Mouse (Mus musculus) liver, embryonic 15.5 days (tissue): Measurements from ENCODE around the gene Pip4k2b. TPM values are rescaled to one million over a fixed set of nuclear protein-coding genes. Genes with fewer than 3 reads are reported as not detected.
"Not testable (repeated sequence)": the region's sequence is repeated elsewhere in the genome, so short reads cannot be mapped to it uniquely, and the experiment has no call there.

Experiments
- ATAC-seq: fragments of 200-750 bp; cut with Nextera tagmentation; 2 replicates; pipeline ENCODE4 v1.8.0; 2017; ENCODE audit warnings: moderate number of reproducible peaks, mild to moderate bottlenecking, moderate library complexity; ENCODE audit not compliant: insufficient read depth
- H3K27ac ChIP-seq: fragments of 300-500 bp; sonication (generic); replicated peaks from 2 replicates; pipeline ENCODE4 v1.5.1; 2015; ENCODE audit warnings: mild to moderate bottlenecking, inconsistent platforms
- H3K27me3 ChIP-seq: fragments of 300-500 bp; sonication (generic); 2 replicates; pipeline ENCODE4 v1.6.1; 2015; ENCODE audit warnings: mild to moderate bottlenecking, inconsistent platforms
- H3K36me3 ChIP-seq: fragments of 300-500 bp; sonication (generic); replicated peaks from 2 replicates; pipeline ENCODE4 v1.6.1; 2015; ENCODE audit warnings: moderate library complexity, mild to moderate bottlenecking, inconsistent platforms
- H3K4me1 ChIP-seq: fragments of 300-500 bp; sonication (generic); replicated peaks from 2 replicates; pipeline ENCODE4 v1.6.1; 2015; ENCODE audit warnings: inconsistent platforms
- H3K4me2 ChIP-seq: fragments of 300-500 bp; sonication (generic); 2 replicates; pipeline ENCODE4 v1.6.1; 2015; ENCODE audit warnings: moderate library complexity, mild to moderate bottlenecking, inconsistent platforms
- H3K4me3 ChIP-seq: fragments of 300-500 bp; sonication (generic); replicated peaks from 2 replicates; pipeline ENCODE4 v1.5.1; 2015; ENCODE audit warnings: mild to moderate bottlenecking, inconsistent platforms
- H3K9ac ChIP-seq: fragments of 300-500 bp; sonication (generic); 2 replicates; pipeline ENCODE4 v1.6.1; 2015; ENCODE audit warnings: moderate library complexity, mild to moderate bottlenecking, inconsistent platforms
- H3K9me3 ChIP-seq: fragments of 300-500 bp; sonication (generic); replicated peaks from 2 replicates; pipeline ENCODE4 v1.6.1; 2016; ENCODE audit warnings: inconsistent platforms
- WGBS: fragments of 180-500 bp; shearing (Covaris S2); methylation state at CpG from one replicate; pipeline ENCODE4 v1.1.7; 2015; ENCODE audit warnings: mixed read lengths; ENCODE audit not compliant: insufficient replicate concordance; 5-methylcytosine and 5-hydroxymethylcytosine counted together
- polyA plus RNA-seq: library from polyadenylated mRNA; unstranded; fragments of >200 nt; fragmentation: Nextera tagmentation; extraction: Ambion mirVana; gene quantifications from 2 replicates; pipeline ENCODE4 v1.2.1, GENCODE M21; 2015

Pip4k2b gene
- polyA plus RNA-seq, 1 experiment from 2014 or later, result 0.48 TPM

DNA sequence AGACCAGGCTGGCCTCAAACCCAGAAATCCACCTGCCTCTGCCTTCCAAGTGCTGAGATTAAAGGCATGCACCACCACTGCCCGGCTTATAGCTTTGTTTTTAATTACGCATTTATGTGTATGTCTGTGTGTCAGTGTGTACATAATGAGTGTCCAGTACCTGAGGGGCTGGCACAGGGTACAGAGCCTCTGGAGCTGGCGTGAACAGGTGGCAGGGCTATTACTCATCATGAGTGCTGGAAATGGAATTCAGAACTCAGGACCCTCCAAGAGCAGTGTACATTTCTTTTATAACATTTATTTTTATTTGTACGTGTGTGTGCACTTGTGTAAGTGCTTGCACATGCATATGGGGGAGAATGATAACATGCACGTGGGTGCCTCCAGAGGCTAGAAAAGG is 7.9 kb downstream of the Pip4k2b start:
- no peaks in the 10 kb centered on the region for H3K9me3 ChIP-seq
- WGBS, result 72% methylated on average over 5 of the region's 5 CpGs
- H3K27ac ChIP-seq, result no peak overlapping the region
- no peak overlapping the region for H3K9ac ChIP-seq
- no peak overlapping the region for H3K4me3 ChIP-seq
- H3K27me3 ChIP-seq, result no peaks in the 10 kb centered on the region
- no peak for ATAC-seq
- peaks cover 13% of the 10 kb centered on the region; the same call in 1 of the 2 replicates for H3K36me3 ChIP-seq
- no peak overlapping the region for H3K4me2 ChIP-seq
- peaks cover 6% of the 10 kb centered on the region for H3K4me1 ChIP-seq

DNA sequence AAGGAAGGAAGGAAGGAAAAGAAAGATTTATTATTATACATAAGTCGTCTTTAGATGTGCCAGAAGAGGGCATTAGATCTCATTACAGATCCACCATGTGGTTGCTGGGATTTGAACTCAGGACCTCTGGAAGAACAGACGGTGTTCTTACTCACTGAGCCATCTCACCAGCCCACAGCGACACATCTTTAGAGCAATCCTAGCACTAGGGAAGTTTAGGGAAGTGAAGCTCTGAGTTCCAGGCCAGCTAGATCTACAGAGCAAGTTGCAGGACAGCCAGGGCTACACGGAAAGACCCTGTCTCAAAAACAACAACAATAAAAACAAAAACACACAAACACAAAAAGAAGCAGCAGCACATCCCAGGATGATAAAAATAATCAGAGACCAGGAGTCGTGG is 9.7 kb downstream of the Pip4k2b start:
- H3K27me3 ChIP-seq, H3K9me3 ChIP-seq, H3K9ac ChIP-seq, H3K4me2 ChIP-seq, H3K4me3 ChIP-seq, H3K27ac ChIP-seq, H3K4me1 ChIP-seq, ATAC-seq: not testable (repeated sequence)
- peaks cover 28% of the 10 kb centered on the region for H3K36me3 ChIP-seq
- 58% methylated on average over 5 of the region's 5 CpGs for WGBS

DNA sequence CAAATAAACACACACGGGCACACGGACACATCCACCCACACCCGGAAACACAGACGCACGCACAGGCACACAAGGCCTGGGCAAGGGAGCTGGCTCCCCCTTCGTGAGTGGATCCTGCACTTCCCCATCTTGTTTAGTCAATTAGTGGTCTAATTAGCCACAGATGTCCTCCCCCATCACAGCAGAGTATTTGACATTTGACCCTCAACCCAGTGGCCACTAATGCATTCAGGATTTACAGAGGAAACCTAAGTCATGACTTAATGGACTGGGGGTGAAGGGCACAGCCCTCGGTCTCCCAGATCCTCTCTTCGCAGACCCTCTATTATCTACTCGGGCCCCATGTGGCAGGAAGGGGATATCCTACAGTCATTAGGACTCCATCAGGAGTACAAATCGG is 10.8 kb downstream of the Pip4k2b start:
- H3K9ac ChIP-seq, result no peak overlapping the region
- ATAC-seq, result no peak
- 40% methylated on average over 10 of the region's 10 CpGs for WGBS
- no peaks in the 10 kb centered on the region for H3K27me3 ChIP-seq
- H3K27ac ChIP-seq, result no peak overlapping the region
- no peaks in the 10 kb centered on the region for H3K4me1 ChIP-seq
- H3K4me3 ChIP-seq, result no peak overlapping the region
- no peak overlapping the region for H3K4me2 ChIP-seq
- H3K36me3 ChIP-seq, result peaks cover 35% of the 10 kb centered on the region
- H3K9me3 ChIP-seq, result no peaks in the 10 kb centered on the region

DNA sequence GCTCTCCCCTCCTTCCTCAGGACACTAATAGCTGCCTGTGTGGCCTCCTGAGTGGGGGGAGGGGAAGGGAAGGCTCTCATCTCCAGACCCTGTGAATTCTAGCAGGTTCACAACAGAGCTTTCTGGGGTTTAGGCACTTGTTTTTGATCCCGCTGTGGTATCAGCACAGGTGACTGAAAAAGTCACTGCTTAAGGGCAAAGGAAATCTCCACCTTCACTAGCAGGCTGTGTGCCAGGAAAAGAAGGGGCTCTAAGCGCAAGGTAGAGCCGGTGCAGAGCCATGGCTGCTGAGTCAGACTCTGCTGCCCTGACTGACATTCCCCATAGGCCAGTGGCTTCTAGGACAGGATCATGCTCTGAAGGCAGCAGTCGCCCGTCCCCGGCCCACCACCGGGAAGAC is 15.8 kb downstream of the Pip4k2b start:
- H3K4me3 ChIP-seq, result no peak overlapping the region
- H3K9me3 ChIP-seq, result no peaks in the 10 kb centered on the region
- no peaks in the 10 kb centered on the region for H3K27me3 ChIP-seq
- 0 out of 2 replicates have a peak overlapping the region, but pooled peaks have one; percentile 6 for H3K4me2 ChIP-seq
- no peak overlapping the region for H3K9ac ChIP-seq
- H3K4me1 ChIP-seq, result 0 out of 2 replicates have a peak, but pooled peaks cover 4% of the 10 kb centered on the region
- no peak for ATAC-seq
- WGBS, result 58% methylated on average over 7 of the region's 7 CpGs
- H3K36me3 ChIP-seq, result peaks cover 65% of the 10 kb centered on the region
- H3K27ac ChIP-seq, result 0 out of 2 replicates have a peak overlapping the region, but pooled peaks have one; percentile 1

DNA sequence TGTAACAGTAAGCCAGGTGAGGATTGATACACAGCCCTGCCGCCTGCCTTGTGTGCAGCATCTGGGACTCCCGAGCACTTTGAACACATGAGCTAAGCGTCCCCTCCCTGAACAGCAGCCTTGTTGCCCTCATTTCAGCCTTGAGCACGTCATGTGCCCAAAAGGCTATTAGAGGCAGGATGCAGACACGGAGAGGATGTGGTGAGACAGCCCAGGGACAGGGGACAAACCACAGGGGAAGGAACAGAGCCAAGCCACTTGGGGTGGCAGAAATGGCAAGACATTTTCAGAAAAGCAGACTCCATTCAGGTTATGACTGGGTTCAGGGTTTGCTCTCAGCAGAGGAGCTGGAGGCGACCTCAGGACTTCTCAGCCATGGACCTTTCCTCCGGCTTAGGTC is 16.2 kb downstream of the Pip4k2b start:
- no peak overlapping the region for H3K4me3 ChIP-seq
- H3K27me3 ChIP-seq, result no peaks in the 10 kb centered on the region
- 0 out of 2 replicates have a peak overlapping the region, but pooled peaks have one; percentile 1 for H3K27ac ChIP-seq
- H3K4me2 ChIP-seq, result 0 out of 2 replicates have a peak overlapping the region, but pooled peaks have one; percentile 6
- ATAC-seq, result no peak
- H3K9me3 ChIP-seq, result no peaks in the 10 kb centered on the region
- 49% methylated on average over 7 of the region's 7 CpGs for WGBS
- 0 out of 2 replicates have a peak, but pooled peaks cover 4% of the 10 kb centered on the region for H3K4me1 ChIP-seq
- no peak overlapping the region for H3K9ac ChIP-seq
- peaks cover 67% of the 10 kb centered on the region for H3K36me3 ChIP-seq

DNA sequence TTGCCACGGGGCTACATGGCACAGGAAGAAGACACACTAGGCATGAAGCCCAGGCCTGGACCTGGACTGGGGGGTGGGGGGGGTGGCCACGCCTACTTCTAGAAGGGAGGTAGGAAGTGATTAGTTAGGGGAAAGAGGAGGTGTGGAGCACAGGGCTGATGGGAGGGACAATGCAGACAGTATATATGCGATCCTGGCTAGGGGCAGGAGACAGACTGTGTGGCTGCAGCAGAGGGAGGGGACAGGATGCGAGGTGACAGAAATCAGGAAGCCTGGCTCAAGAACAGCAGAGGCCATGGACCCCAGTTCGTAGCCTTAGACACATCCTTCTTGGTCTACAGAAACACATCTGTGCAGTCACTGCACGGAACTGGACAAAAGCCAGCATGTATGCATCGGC is 20.8 kb downstream of the Pip4k2b start:
- 44% methylated on average over 7 of the region's 7 CpGs for WGBS
- 0 out of 2 replicates have a peak, but pooled peaks have one; percentile 19 for ATAC-seq
- Histone ChIP-seq H3K27me3 (no peaks in the 10 kb centered on the region), H3K4me3 (no peak overlapping the region), H3K4me1 (peaks cover 9% of the 10 kb centered on the region; the same call in 1 of the 2 replicates), H3K4me2 (no peak overlapping the region), H3K9ac (no peak overlapping the region), H3K27ac (no peak overlapping the region), H3K36me3 (peaks cover 75% of the 10 kb centered on the region), H3K9me3 (no peaks in the 10 kb centered on the region)

DNA sequence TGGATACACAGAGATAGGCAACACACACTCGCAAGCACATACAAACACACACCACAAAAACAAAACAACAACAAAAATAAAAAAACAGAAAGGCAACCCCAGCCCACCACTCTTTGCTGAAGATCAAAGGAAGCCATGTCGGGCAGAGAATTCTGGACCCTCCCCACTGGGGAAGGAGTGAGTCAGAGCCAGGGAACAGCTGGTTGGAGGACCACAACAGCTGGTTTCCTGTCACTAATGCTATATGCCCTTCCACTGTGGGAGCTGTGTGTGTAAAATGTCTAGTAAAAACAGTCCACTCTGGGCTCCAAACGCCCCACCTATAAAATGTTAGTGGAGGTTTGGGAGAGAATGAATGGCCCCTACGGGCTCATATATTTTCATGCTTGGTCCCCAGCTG is 23.2 kb downstream of the Pip4k2b start:
- Histone ChIP-seq H3K27ac (no peak overlapping the region), H3K27me3 (no peaks in the 10 kb centered on the region), H3K36me3 (peaks cover 64% of the 10 kb centered on the region), H3K4me1 (peaks cover 5% of the 10 kb centered on the region; the same call in 1 of the 2 replicates), H3K4me2 (no peak overlapping the region), H3K9me3 (no peaks in the 10 kb centered on the region), H3K9ac (no peak overlapping the region), H3K4me3 (no peak overlapping the region)
- ATAC-seq, result no peak
- WGBS, result 67% methylated on average over 4 of the region's 4 CpGs

DNA sequence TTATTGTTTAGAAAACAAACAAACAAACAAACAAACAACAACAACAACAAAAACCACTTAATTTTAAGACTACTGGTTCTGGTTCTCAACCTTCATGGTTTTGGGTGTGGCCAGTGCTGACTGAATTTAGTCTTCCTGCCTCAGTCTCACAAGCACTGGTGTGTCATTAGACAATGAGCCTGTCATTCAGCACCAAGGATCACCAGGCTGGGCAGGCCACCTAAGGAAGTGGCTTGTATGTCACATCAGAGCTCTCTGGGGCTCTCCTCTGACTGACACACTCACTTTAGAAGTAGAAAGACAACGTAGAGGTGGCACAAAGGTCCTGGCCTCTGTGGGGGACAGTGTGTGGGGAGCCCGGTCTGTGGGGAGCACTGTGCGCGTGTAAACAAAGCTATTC is 25.5 kb downstream of the Pip4k2b start:
- Histone ChIP-seq H3K4me1 (peaks cover 9% of the 10 kb centered on the region), H3K9ac (no peak overlapping the region), H3K9me3 (no peaks in the 10 kb centered on the region), H3K4me3 (no peak overlapping the region), H3K27ac (peak overlapping the region; percentile 68), H3K27me3 (no peaks in the 10 kb centered on the region), H3K36me3 (peaks cover 55% of the 10 kb centered on the region), H3K4me2 (no peak overlapping the region)
- 62% methylated on average over 4 of the region's 4 CpGs for WGBS
- no peak for ATAC-seq

DNA sequence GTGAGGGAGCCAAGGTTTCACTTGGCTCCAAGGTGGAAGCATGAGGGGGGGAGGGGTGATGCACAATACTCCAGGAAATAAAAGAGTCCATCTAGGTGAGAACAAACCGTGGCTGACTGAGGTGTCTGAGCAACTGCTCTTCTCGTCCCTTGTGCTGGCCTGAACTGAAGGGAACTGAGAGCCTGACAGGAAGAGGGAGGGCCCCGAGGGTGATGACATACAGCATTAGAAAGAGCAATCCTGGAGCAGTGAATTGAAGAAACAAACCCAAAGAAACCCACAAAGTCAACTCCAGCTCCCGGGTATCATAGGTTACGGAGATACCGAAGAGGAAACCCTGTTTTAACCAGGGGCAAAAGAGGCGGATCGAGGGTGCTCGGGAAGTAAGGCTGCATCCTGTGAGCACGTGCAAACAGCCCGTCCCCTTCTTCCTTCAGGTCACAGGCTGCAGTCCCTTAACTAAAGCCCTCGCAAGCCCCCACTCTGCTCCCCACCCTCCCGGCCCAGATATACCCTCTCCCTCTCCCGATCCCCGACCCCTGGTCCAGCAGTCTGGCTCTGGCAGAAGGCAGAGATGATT is 26.1 kb downstream of the Pip4k2b start:
- H3K36me3 ChIP-seq, result peaks cover 56% of the 10 kb centered on the region
- no peak overlapping the region for H3K4me3 ChIP-seq
- H3K4me2 ChIP-seq, result peak overlapping the region; percentile 25
- H3K9ac ChIP-seq, result no peak overlapping the region
- ATAC-seq, result no peak
- peak overlapping the region; percentile 68 for H3K27ac ChIP-seq
- no peaks in the 10 kb centered on the region for H3K27me3 ChIP-seq
- 44% methylated on average over 15 of the region's 15 CpGs for WGBS
- no peaks in the 10 kb centered on the region for H3K9me3 ChIP-seq
- H3K4me1 ChIP-seq, result peaks cover 9% of the 10 kb centered on the region

DNA sequence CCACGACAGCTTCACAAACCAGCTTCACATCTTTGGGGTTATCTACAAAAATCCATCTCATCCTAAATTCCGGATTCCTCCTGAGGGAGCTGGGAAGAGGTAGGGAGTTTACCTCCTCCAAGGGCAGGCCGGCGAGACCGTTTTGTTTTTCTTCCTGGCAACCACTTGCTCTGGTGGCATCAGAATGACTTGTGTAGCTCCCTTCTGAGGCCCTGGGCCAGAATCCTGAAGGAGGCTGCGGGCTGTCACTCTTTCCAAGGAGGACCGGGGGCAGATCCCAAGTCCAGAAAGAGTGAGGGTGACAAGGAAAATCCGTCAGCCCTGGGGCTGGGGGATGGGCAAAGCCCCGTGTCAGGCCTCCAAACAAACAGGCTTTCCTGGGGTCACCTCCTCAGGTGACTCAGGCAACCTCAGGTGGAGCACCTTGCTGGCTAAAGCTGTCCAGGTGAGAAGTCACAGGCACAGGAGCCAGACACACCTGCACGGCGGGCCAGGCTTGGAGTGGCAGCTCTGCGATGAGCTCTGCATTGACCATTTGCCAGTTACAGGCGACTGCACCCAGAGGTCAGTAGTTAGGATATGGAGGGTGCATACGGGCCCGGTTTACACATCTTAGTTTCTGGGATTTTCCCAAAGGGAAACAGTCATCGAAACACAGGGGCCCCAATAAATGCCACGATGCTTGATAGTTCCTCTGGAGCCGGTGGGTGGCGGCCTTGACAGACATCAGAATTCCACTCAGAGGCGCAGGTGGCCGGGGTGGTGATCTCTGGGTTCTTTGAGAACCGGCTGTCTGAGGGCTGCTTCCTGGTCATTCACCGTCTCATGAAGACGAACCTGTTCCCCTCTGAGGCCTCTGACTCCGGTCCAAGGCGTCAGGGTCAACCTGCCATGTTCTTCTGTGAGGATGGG is 26.9 kb downstream of the Pip4k2b start:
- no peak overlapping the region; the same call in 1 of the 2 replicates for H3K4me2 ChIP-seq
- peaks cover 56% of the 10 kb centered on the region for H3K36me3 ChIP-seq
- no peak overlapping the region for H3K4me3 ChIP-seq
- no peak overlapping the region for H3K9ac ChIP-seq
- H3K27ac ChIP-seq, result 0 out of 2 replicates have a peak overlapping the region, but pooled peaks have one; percentile 14
- peaks cover 9% of the 10 kb centered on the region for H3K4me1 ChIP-seq
- 73% methylated on average over 26 of the region's 26 CpGs for WGBS
- no peaks in the 10 kb centered on the region for H3K27me3 ChIP-seq
- H3K9me3 ChIP-seq, result no peaks in the 10 kb centered on the region
- no peak for ATAC-seq

DNA sequence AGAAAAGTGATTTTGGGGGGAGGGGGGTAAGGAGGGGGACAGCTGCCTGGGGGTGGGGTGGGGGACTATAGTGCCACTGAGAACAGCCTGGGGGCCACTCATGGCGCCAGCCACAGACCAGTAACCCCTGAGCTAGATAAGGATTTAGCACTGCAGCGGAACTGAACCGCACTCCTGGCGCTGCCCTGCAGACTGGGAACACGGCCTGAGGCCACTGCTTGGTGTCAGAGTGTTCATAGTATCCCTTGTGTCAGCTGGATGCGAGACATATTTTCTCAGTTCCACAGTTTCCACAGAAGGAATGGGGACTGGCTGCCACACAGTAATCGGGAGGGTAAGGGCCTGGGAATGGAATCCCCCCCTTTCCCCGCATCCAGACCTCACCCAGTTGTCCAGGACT is 28.5 kb downstream of the Pip4k2b start:
- Histone ChIP-seq H3K36me3 (peaks cover 55% of the 10 kb centered on the region), H3K9ac (no peak overlapping the region), H3K4me1 (peaks cover 9% of the 10 kb centered on the region), H3K9me3 (no peaks in the 10 kb centered on the region), H3K4me3 (no peak overlapping the region), H3K27me3 (no peaks in the 10 kb centered on the region), H3K4me2 (no peak overlapping the region), H3K27ac (no peak overlapping the region)
- WGBS, result 70% methylated on average over 8 of the region's 8 CpGs
- ATAC-seq, result no peak
